Mouse (Mus musculus) liver, adult 2 months (tissue): Measurements from ENCODE around the gene Ankrd6. TPM values are rescaled to one million over a fixed set of nuclear protein-coding genes. Genes with fewer than 3 reads are reported as not detected.

Experiments used
- DNase-seq: peaks from one replicate; pipeline ENCODE4 v3.0.0-alpha.2; 2011; ENCODE audit warnings: low read depth, low spot score; ENCODE audit errors: extremely low read depth
- H3K27ac ChIP-seq: fragments of 200-500 bp; replicated peaks from 2 replicates; pipeline ENCODE4 v1.5.1; 2012; ENCODE audit warnings: low read depth, mild to moderate bottlenecking, control low read depth, inconsistent platforms, low read length; ENCODE audit not compliant: insufficient read depth
- H3K27me3 ChIP-seq: fragments of 200-500 bp; 2 replicates; pipeline ENCODE4 v1.6.1; 2012; ENCODE audit warnings: mild to moderate bottlenecking, moderate library complexity, low read length, inconsistent platforms; ENCODE audit not compliant: control insufficient read depth, insufficient read depth
- H3K36me3 ChIP-seq: fragments of 200-500 bp; 2 replicates; pipeline ENCODE4 v1.6.1; 2012; ENCODE audit warnings: low read length, inconsistent platforms; ENCODE audit not compliant: control insufficient read depth, insufficient read depth
- H3K4me1 ChIP-seq: fragments of 200-500 bp; 2 replicates; pipeline ENCODE4 v1.6.1; 2011; ENCODE audit warnings: low read length; ENCODE audit not compliant: control insufficient read depth, insufficient read depth
- H3K4me3 ChIP-seq: fragments of 200-500 bp; 2 replicates; pipeline ENCODE4 v1.5.1; 2011; ENCODE audit warnings: low read depth, mild to moderate bottlenecking, control low read depth, low read length, moderate library complexity; ENCODE audit not compliant: insufficient read depth
- H3K79me2 ChIP-seq: fragments of 200-500 bp; 2 replicates; pipeline ENCODE4 v1.6.1; 2012; ENCODE audit warnings: inconsistent platforms, mild to moderate bottlenecking, low read length, moderate library complexity; ENCODE audit not compliant: control insufficient read depth, insufficient read depth
- H3K9ac ChIP-seq: fragments of 200-500 bp; 2 replicates; pipeline ENCODE4 v1.6.1; 2012; ENCODE audit warnings: low read depth, mild to moderate bottlenecking, control low read depth, inconsistent platforms, low read length
- CTCF ChIP-seq: fragments of 200-500 bp; IDR thresholded peaks from 2 replicates; pipeline ENCODE4 v1.5.1; 2011; ENCODE audit warnings: low read depth, low read length, control low read depth
- POLR2A ChIP-seq: fragments of 200-500 bp; IDR thresholded peaks from 2 replicates; pipeline ENCODE4 v1.6.1; 2011; ENCODE audit warnings: low read length, control low read depth; ENCODE audit not compliant: insufficient read depth; ENCODE audit errors: extremely low read depth
- WGBS: fragments of 180-500 bp; shearing (Covaris S2); methylation state at CpG from one replicate; pipeline ENCODE4 v1.1.7; 2018; 5-methylcytosine and 5-hydroxymethylcytosine counted together
- polyA plus RNA-seq: library from polyadenylated mRNA; depleted of rRNA; stranded (reverse); fragments of >200 nt; gene quantifications from 2 replicates; pipeline ENCODE4 v1.2.3, GENCODE M21; 2012
- total RNA-seq: library from RNA; depleted of rRNA; stranded (reverse); fragments of >200 nt; gene quantifications from 2 replicates; pipeline ENCODE4 v1.2.3, GENCODE M21; 2014

Ankrd6 gene
- total and polyA plus RNA-seq, 2 experiments, result 0.07 to 0.28 TPM

DNA sequence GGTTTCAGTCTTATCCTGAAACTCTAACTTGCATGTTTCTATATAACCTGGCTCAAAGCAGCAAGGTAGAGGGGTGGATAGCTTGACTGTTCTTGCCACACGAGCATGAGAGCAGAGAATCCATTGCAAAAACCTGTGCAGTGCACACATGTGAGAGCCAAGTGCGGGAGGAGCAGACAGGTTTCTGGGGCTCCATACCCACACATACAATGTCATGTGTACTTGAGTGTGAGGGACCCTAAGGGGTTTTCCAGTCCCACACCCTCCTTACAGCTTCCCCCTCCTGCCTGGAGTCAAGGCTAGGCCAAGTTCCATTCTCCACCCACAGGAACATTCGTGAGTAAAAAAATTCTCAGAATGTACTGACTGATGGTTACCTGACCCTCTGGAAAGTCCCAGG, 10.8 kb upstream of the Ankrd6 start:
- Histone ChIP-seq H3K9ac (no peak overlapping the region), H3K4me1 (no peaks in the 10 kb centered on the region), H3K27me3 (no peaks in the 10 kb centered on the region), H3K79me2 (no peaks in the 10 kb centered on the region), H3K36me3 (no peaks in the 10 kb centered on the region), H3K27ac (no peak overlapping the region), H3K4me3 (no peak overlapping the region)
- no peak for DNase-seq
- 43% methylated on average over 3 of the region's 3 CpGs for WGBS
- TF ChIP-seq POLR2A (no peak), CTCF (no peak)

DNA sequence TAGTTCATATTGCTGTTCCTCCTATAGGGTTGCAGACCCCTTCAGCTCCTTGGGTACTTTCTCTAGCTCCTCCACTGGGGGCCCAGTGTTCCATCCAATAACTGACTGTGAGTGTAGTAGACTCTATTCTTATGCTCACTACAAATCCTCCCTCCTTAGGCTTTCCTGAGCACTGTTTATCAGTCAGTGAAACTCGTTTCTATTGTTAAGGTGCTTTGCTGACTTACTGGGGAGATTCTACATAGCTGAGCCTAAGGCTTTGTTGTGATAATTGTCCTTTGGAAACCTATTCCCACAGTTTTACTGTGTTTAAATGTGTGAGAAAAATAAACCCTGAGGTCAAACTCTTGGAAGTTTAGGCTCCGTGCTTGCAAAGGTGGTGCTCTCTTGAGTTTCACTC, 5.8 kb upstream of the Ankrd6 start:
- H3K9ac ChIP-seq, result no peak overlapping the region
- no peak for DNase-seq
- 0 out of 2 replicates have a peak, but pooled peaks cover 3% of the 10 kb centered on the region for H3K27me3 ChIP-seq
- H3K4me3 ChIP-seq, result no peak overlapping the region
- peaks cover 2% of the 10 kb centered on the region; the same call in 1 of the 2 replicates for H3K4me1 ChIP-seq
- TF ChIP-seq CTCF (no peak), POLR2A (no peak)
- no peaks in the 10 kb centered on the region for H3K79me2 ChIP-seq
- WGBS, result 64% methylated on average over 2 of the region's 2 CpGs
- no peaks in the 10 kb centered on the region for H3K36me3 ChIP-seq
- no peak overlapping the region for H3K27ac ChIP-seq

DNA sequence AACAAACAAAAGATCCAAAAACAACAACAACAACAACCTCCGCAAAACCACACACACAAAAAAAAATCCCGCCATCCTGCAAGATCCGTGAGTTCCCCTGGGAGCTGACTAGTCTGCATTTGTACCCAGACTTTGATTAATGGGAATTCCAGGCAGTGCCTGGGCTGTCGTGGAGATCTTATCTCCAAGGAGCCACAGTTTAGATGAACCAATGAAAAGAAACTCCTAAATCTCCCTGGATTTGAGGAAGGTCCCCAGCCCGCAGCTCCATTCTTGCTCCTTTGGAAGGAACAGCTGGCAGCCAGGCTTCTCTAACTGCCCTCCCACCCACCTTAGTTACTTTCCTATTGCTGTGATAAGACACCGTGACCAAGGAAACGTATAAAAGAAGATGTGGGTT, 2.0 kb upstream of the Ankrd6 start:
- no peak for DNase-seq
- Histone ChIP-seq H3K27me3 (peaks cover 15% of the 10 kb centered on the region), H3K79me2 (no peaks in the 10 kb centered on the region), H3K4me1 (peaks cover 2% of the 10 kb centered on the region; the same call in 1 of the 2 replicates), H3K9ac (no peak overlapping the region), H3K27ac (no peak overlapping the region), H3K4me3 (no peak overlapping the region), H3K36me3 (no peaks in the 10 kb centered on the region)
- TF ChIP-seq POLR2A (no peak), CTCF (no peak)
- 35% methylated on average over 7 of the region's 7 CpGs for WGBS

DNA sequence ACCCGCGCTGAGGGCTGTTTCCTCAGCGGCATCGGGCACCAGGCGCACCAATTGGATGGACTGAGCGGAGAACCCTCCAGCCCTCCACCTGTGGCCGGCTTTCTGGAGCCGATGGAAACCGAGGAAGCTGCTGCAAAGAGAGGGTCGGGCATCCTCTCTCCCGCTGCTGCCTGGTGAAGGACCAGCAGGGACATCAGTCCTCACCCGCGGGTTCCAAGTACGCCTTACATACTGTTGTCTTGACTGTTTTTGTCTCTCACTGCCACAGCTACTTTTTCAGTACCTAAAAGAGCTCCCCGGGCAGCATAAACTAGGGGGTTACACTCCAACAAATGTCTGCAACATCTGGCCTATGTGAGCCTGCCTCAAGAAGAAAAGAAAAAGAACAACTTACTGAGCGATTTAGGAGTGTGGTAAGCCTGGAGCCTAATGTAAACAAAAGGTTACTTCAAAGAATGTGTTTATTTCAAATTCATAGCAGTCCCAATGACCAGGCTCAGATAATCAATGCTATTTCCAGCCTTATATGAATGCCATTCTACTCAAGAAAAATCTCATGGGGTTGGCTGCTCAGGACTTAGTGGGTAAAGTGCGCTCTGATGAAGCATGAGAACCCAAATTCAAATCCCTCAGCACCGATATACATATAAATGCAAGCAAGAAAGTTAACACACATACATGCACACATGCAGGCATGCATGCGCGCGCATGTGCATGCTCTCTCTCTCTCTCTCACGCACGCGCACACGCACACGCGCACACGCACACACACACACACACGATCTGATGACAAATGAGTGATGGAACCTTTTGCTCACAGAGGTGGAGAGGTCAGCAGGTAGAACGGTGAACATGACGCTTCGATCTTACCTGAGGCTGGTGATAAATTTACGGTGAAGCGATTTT, 647 bp upstream of the Ankrd6 start:
- Histone ChIP-seq H3K27ac (no peak overlapping the region), H3K27me3 (peaks cover 15% of the 10 kb centered on the region), H3K9ac (no peak overlapping the region), H3K4me1 (peaks cover 2% of the 10 kb centered on the region; the same call in 1 of the 2 replicates), H3K4me3 (peak overlapping the region; percentile 76; the same call in 1 of the 2 replicates), H3K79me2 (no peaks in the 10 kb centered on the region), H3K36me3 (no peaks in the 10 kb centered on the region)
- TF ChIP-seq CTCF (no peak), POLR2A (no peak)
- WGBS, result 11% methylated on average over 34 of the region's 34 CpGs
- no peak for DNase-seq

DNA sequence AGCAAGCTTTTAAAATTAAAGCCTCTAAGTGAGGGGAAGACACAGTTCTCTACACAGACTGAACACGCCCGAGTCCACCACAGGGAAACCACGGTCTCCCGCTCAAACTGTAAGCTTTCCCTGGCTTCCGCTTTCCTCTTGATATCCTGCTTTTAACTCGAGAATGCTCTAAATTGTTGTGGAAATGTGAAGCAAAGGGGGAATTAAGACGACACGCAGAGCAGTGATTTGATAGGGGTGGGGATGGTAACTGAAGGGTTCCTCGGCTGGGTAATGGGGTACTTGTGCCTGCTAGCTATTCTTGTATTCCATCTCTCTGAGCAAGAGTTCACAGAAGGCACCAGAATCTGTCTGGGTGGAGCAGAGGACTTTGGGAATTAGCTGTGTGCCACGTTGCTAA, 1.9 kb downstream of the Ankrd6 start:
- H3K9ac ChIP-seq, result no peak overlapping the region
- H3K79me2 ChIP-seq, result no peaks in the 10 kb centered on the region
- no peak for DNase-seq
- no peak overlapping the region for H3K27ac ChIP-seq
- TF ChIP-seq CTCF, result no peak
- TF ChIP-seq POLR2A, result no peak
- peaks cover 2% of the 10 kb centered on the region; the same call in 1 of the 2 replicates for H3K4me1 ChIP-seq
- H3K36me3 ChIP-seq, result no peaks in the 10 kb centered on the region
- peaks cover 15% of the 10 kb centered on the region for H3K27me3 ChIP-seq
- H3K4me3 ChIP-seq, result no peak overlapping the region
- 67% methylated on average over 10 of the region's 10 CpGs for WGBS

DNA sequence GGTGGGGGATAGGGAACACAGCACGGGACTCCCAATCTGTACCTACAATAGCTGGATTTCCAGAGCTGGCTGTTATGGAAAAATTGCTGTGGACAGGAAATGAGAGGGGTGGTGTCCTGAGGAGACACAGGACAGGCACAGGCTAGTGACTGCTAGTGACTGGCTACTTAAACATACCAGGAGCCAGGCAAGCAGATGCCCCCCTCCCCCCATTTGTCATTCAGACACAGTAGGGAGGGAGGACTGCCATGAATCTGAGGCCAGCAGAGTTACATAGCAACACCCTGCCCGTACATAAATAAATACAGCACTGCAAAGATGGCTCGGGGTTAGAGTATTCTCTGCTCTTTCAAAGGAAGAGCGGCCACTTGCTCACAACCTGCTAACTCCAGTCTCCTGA, 3.0 kb downstream of the Ankrd6 start:
- Histone ChIP-seq H3K79me2 (no peaks in the 10 kb centered on the region), H3K4me1 (peaks cover 2% of the 10 kb centered on the region; the same call in 1 of the 2 replicates), H3K9ac (no peak overlapping the region), H3K27ac (no peak overlapping the region), H3K4me3 (no peak overlapping the region), H3K27me3 (peaks cover 12% of the 10 kb centered on the region), H3K36me3 (no peaks in the 10 kb centered on the region)
- no peak for TF ChIP-seq POLR2A
- TF ChIP-seq CTCF, result no peak
- 50% methylated on average over 4 of the region's 4 CpGs for WGBS
- DNase-seq, result no peak
